Mouse (Mus musculus) left cerebral cortex, postnatal 36 days (tissue): ENCODE measurements around the gene Gli2. TPM values are rescaled to one million over a fixed set of nuclear protein-coding genes. Genes with fewer than 3 reads are reported as not detected.

Experiments used
- microRNA-seq: library from miRNA; unstranded; fragments of <30 nt; microRNA quantifications from one replicate; pipeline ENCODE4 v1.2.0, GENCODE M21; 2022
- total RNA-seq, 2 experiments: library from RNA; stranded (reverse); gene quantifications; 2 replicates each; pipeline ENCODE4 v1.2.3; 2021

The Gli2 gene
- total RNA-seq, 2 experiments from 2014 or later, result 3.2 to 4.8 TPM

Small RNAs within 50 kb of the gene (microRNA-seq; reads per million reads assigned to microRNA genes)
- gene Mir6346, result not detected
